Mouse (Mus musculus) forebrain, embryonic 13.5 days (tissue): ENCODE measurements at regions not wholly inside any gene's neighbourhood (a gene's known extent, or its start where the extent isn't known, plus 50 kb on each side); places are given as distances from the start of the nearest gene placed in this dataset.

Experiments
- ATAC-seq: fragments of 200-750 bp; cut with Nextera tagmentation; 2 replicates; pipeline ENCODE4 v1.8.0; 2017
- H3K27ac ChIP-seq: fragments of 300-500 bp; sonication (generic); 2 replicates; pipeline ENCODE4 v1.5.1; 2015; ENCODE audit warnings: inconsistent platforms, mild to moderate bottlenecking, moderate library complexity
- H3K27me3 ChIP-seq: fragments of 300-500 bp; sonication (generic); 2 replicates; pipeline ENCODE4 v1.6.1; 2015; ENCODE audit warnings: mild to moderate bottlenecking, inconsistent platforms
- H3K36me3 ChIP-seq: fragments of 300-500 bp; sonication (generic); 2 replicates; pipeline ENCODE4 v1.6.1; 2015; ENCODE audit warnings: mild to moderate bottlenecking, inconsistent platforms; ENCODE audit not compliant: poor library complexity, severe bottlenecking
- H3K4me1 ChIP-seq: fragments of 300-500 bp; sonication (generic); 2 replicates; pipeline ENCODE4 v1.6.1; 2015; ENCODE audit warnings: inconsistent platforms
- H3K4me2 ChIP-seq: fragments of 300-500 bp; sonication (generic); 2 replicates; pipeline ENCODE4 v1.6.1; 2015; ENCODE audit warnings: inconsistent platforms, mild to moderate bottlenecking, moderate library complexity
- H3K4me3 ChIP-seq: fragments of 300-500 bp; sonication (generic); 2 replicates; pipeline ENCODE4 v1.5.1; 2015; ENCODE audit warnings: mild to moderate bottlenecking, inconsistent platforms
- H3K9ac ChIP-seq: fragments of 300-500 bp; sonication (generic); 2 replicates; pipeline ENCODE4 v1.6.1; 2015; ENCODE audit warnings: mild to moderate bottlenecking, inconsistent platforms
- H3K9me3 ChIP-seq: fragments of 300-500 bp; sonication (generic); replicated peaks from 2 replicates; pipeline ENCODE4 v1.6.1; 2016; ENCODE audit warnings: inconsistent platforms
- WGBS: fragments of 180-500 bp; shearing (Covaris S2); methylation state at CpG from one replicate; pipeline ENCODE4 v1.1.7; 2015; 5-methylcytosine and 5-hydroxymethylcytosine counted together

GRCm38 (mm10) chr10:117558891-117559614 is 70.2 kb upstream of the Cpm start:
- WGBS = 84% methylated on average over 24 of the region's 24 CpGs
- Histone ChIP-seq H3K4me2 (no peak overlapping the region), H3K4me3 (no peak overlapping the region), H3K27me3 (no peaks in the 10 kb centered on the region), H3K36me3 (no peaks in the 10 kb centered on the region), H3K9me3 (no peaks in the 10 kb centered on the region), H3K9ac (no peak overlapping the region), H3K27ac (no peak overlapping the region), H3K4me1 (0 out of 2 replicates have a peak, but pooled peaks cover 5% of the 10 kb centered on the region)
- ATAC-seq = no peak

- H3K4me1 ChIP-seq = 0 out of 2 replicates have a peak, but pooled peaks cover 5% of the 10 kb centered on the region
- no peak for ATAC-seq
- H3K4me3 ChIP-seq = no peak overlapping the region
- H3K4me2 ChIP-seq = no peak overlapping the region
- H3K9me3 ChIP-seq = no peaks in the 10 kb centered on the region
- no peaks in the 10 kb centered on the region for H3K27me3 ChIP-seq
- H3K27ac ChIP-seq = no peak overlapping the region
- WGBS = 90% methylated on average over 5 of the region's 5 CpGs
- no peaks in the 10 kb centered on the region for H3K36me3 ChIP-seq
- H3K9ac ChIP-seq = no peak overlapping the region
These were observed 71.0 kb upstream of the Cpm start for GRCm38 (mm10) chr10:117558292-117558800.

- no peak overlapping the region for H3K9ac ChIP-seq
These were observed 71.6 kb upstream of the Cpm start for GRCm38 (mm10) chr10:117557666-117558065.

GRCm38 (mm10) chr10:117556851-117557542 is 72.3 kb upstream of the Cpm start:
- H3K27me3 ChIP-seq = no peaks in the 10 kb centered on the region
- no peak overlapping the region for H3K4me2 ChIP-seq
- no peak overlapping the region for H3K4me3 ChIP-seq
- H3K9me3 ChIP-seq = no peaks in the 10 kb centered on the region
- ATAC-seq = no peak
- no peak overlapping the region for H3K27ac ChIP-seq
- H3K36me3 ChIP-seq = no peaks in the 10 kb centered on the region
- no peak overlapping the region for H3K9ac ChIP-seq
- 85% methylated on average over 14 of the region's 14 CpGs for WGBS
- H3K4me1 ChIP-seq = 0 out of 2 replicates have a peak, but pooled peaks cover 5% of the 10 kb centered on the region

More at GRCm38 (mm10) chr10:117557666-117558065, 71.6 kb upstream of the Cpm start:
- Histone ChIP-seq H3K9me3 (no peaks in the 10 kb centered on the region), H3K4me1 (0 out of 2 replicates have a peak, but pooled peaks cover 5% of the 10 kb centered on the region), H3K27me3 (no peaks in the 10 kb centered on the region), H3K36me3 (no peaks in the 10 kb centered on the region), H3K4me2 (no peak overlapping the region), H3K27ac (no peak overlapping the region), H3K4me3 (no peak overlapping the region)
- ATAC-seq = no peak
- 96% methylated on average over 1 of the region's 1 CpGs for WGBS

GRCm38 (mm10) chr10:117556027-117556789 is 73.1 kb upstream of the Cpm start:
- H3K9ac ChIP-seq = no peak overlapping the region

GRCm38 (mm10) chr10:117555542-117555941 is 73.8 kb upstream of the Cpm start:
- Histone ChIP-seq H3K9me3 (no peaks in the 10 kb centered on the region), H3K4me3 (no peak overlapping the region), H3K36me3 (no peaks in the 10 kb centered on the region), H3K4me1 (0 out of 2 replicates have a peak, but pooled peaks cover 5% of the 10 kb centered on the region), H3K4me2 (no peak overlapping the region), H3K27ac (no peak overlapping the region), H3K9ac (no peak overlapping the region), H3K27me3 (no peaks in the 10 kb centered on the region)
- WGBS = 82% methylated on average over 10 of the region's 10 CpGs
- ATAC-seq = no peak

More at GRCm38 (mm10) chr10:117556027-117556789, 73.1 kb upstream of the Cpm start:
- H3K27ac ChIP-seq = no peak overlapping the region
- ATAC-seq = no peak
- no peaks in the 10 kb centered on the region for H3K27me3 ChIP-seq
- H3K4me1 ChIP-seq = 0 out of 2 replicates have a peak, but pooled peaks cover 5% of the 10 kb centered on the region
- H3K4me3 ChIP-seq = no peak overlapping the region
- H3K4me2 ChIP-seq = no peak overlapping the region
- H3K9me3 ChIP-seq = no peaks in the 10 kb centered on the region
- H3K36me3 ChIP-seq = no peaks in the 10 kb centered on the region
- WGBS = 45% methylated on average over 15 of the region's 15 CpGs

- H3K9me3 ChIP-seq = no peaks in the 10 kb centered on the region
- H3K27me3 ChIP-seq = no peaks in the 10 kb centered on the region
- no peak for ATAC-seq
- H3K4me1 ChIP-seq = 0 out of 2 replicates have a peak, but pooled peaks cover 4% of the 10 kb centered on the region
- H3K27ac ChIP-seq = no peak overlapping the region
- H3K9ac ChIP-seq = no peak overlapping the region
- H3K36me3 ChIP-seq = no peaks in the 10 kb centered on the region
- WGBS = 91% methylated on average over 8 of the region's 8 CpGs
- H3K4me3 ChIP-seq = no peak overlapping the region
- no peak overlapping the region for H3K4me2 ChIP-seq
These were observed 74.3 kb upstream of the Cpm start for GRCm38 (mm10) chr10:117555044-117555443.

GRCm38 (mm10) chr10:117554533-117554932 is 74.8 kb upstream of the Cpm start:
- no peaks in the 10 kb centered on the region for H3K27me3 ChIP-seq
- no peak overlapping the region for H3K9ac ChIP-seq
- 65% methylated on average over 6 of the region's 6 CpGs for WGBS
- H3K4me2 ChIP-seq = no peak overlapping the region
- no peak overlapping the region for H3K4me3 ChIP-seq
- no peak overlapping the region for H3K27ac ChIP-seq
- no peaks in the 10 kb centered on the region for H3K4me1 ChIP-seq
- H3K9me3 ChIP-seq = no peaks in the 10 kb centered on the region
- no peak for ATAC-seq
- no peaks in the 10 kb centered on the region for H3K36me3 ChIP-seq

- Histone ChIP-seq H3K4me3 (no peak overlapping the region), H3K9ac (no peak overlapping the region), H3K36me3 (no peaks in the 10 kb centered on the region), H3K4me2 (no peak overlapping the region), H3K27me3 (no peaks in the 10 kb centered on the region), H3K9me3 (no peaks in the 10 kb centered on the region), H3K27ac (no peak overlapping the region), H3K4me1 (no peaks in the 10 kb centered on the region)
- 90% methylated on average over 15 of the region's 15 CpGs for WGBS
- no peak for ATAC-seq
These were observed 75.8 kb upstream of the Cpm start for GRCm38 (mm10) chr10:117553211-117554186.

GRCm38 (mm10) chr10:117552049-117552652 is 77.1 kb upstream of the Cpm start:
- no peaks in the 10 kb centered on the region for H3K36me3 ChIP-seq
- H3K27me3 ChIP-seq = no peaks in the 10 kb centered on the region
- H3K4me3 ChIP-seq = no peak overlapping the region
- WGBS = 94% methylated on average over 9 of the region's 9 CpGs
- no peak overlapping the region for H3K9ac ChIP-seq
- no peaks in the 10 kb centered on the region for H3K4me1 ChIP-seq
- H3K9me3 ChIP-seq = no peaks in the 10 kb centered on the region
- no peak overlapping the region for H3K27ac ChIP-seq
- no peak for ATAC-seq
- H3K4me2 ChIP-seq = no peak overlapping the region
